13 mouse cellular contexts compared by ENCODE assay signal in genomic region chr2:32140498-32140934, GRCm38 (mm10). TPM values are rescaled to one million over a fixed set of nuclear protein-coding genes. Genes with fewer than 3 reads are reported as not detected.
DNase-seq lines count a peak whose midpoint lies in the region; TF ChIP-seq lines count a peak whose summit lies in the region.
"Had no signal": no experiment of that assay in that cellular context is flagged by ENCODE, and none has a peak within 500 bp of the region (broad histone marks: within the 10 kb centered on the region; RNA-seq: fewer than 3 reads in every experiment).

No protein-coding gene starts in this region.

- H3K27ac ChIP-seq in thymus, adult 2 months (ENCODE audit: control insufficient read depth, insufficient read depth, low read length), result no peak overlapping the region
- H3K27ac ChIP-seq: hindbrain, embryonic 15.5 days; layer of hippocampus, adult 2 months; macrophage; neural tube, embryonic 12.5 days had no signal

- no peaks in the 10 kb centered on the region for H3K27me3 ChIP-seq in thymus, adult 2 months (ENCODE audit: control insufficient read depth, insufficient read depth, low read length)
- H3K27me3 ChIP-seq: hindbrain, embryonic 15.5 days; neural tube, embryonic 12.5 days had no signal

- TF ChIP-seq CTCF in lung, adult 2 months (IDR thresholded peaks at IDR 0.05; ENCODE audit: insufficient read depth, low read length), result no peak
- TF ChIP-seq CTCF in thymus, adult 2 months (IDR thresholded peaks at IDR 0.05; ENCODE audit: borderline replicate concordance, control insufficient read depth, extremely low read depth, insufficient read depth, low read length, poor library complexity), result no peak

- TF ChIP-seq POLR2A in lung, adult 2 months (IDR thresholded peaks at IDR 0.05; ENCODE audit: borderline replicate concordance, extremely low read depth, low read depth, low read length), result no peak
- TF ChIP-seq POLR2A in thymus, adult 2 months (IDR thresholded peaks at IDR 0.05; ENCODE audit: control insufficient read depth, extremely low read depth, insufficient read depth, low read length, poor library complexity), result no peak

- peaks cover 3% of the 10 kb centered on the region for H3K4me1 ChIP-seq in lung, adult 2 months (ENCODE audit: control insufficient read depth, insufficient read depth, low read length)
- H3K4me1 ChIP-seq in thymus, adult 2 months (replicated peaks; ENCODE audit: control insufficient read depth, insufficient read depth, low read length), result peaks cover 2% of the 10 kb centered on the region; the same call in 1 of the 2 replicates

- no peaks in the 10 kb centered on the region for H3K36me3 ChIP-seq in thymus, adult 2 months (ENCODE audit: control insufficient read depth, insufficient read depth, low read length)
- H3K36me3 ChIP-seq: hindbrain, embryonic 15.5 days; neural tube, embryonic 12.5 days had no signal

- WGBS in lung, adult 2 months, result 22% methylated on average over 4 of the region's 4 CpGs
- 79% methylated on average over 4 of the region's 4 CpGs for WGBS in thymus, adult 2 months

- H3K4me3 ChIP-seq in lung, adult 2 months (replicated peaks; ENCODE audit: extremely low read depth, low read depth, low read length), result no peak overlapping the region
- H3K4me3 ChIP-seq in thymus, adult 2 months (ENCODE audit: control insufficient read depth, insufficient read depth, low read length), result no peak overlapping the region
- H3K4me3 ChIP-seq: hindbrain, embryonic 15.5 days; layer of hippocampus, adult 2 months; neural tube, embryonic 12.5 days had no signal

- peak; percentile 76 for DNase-seq in adrenal gland, adult 2 months
- DNase-seq in adrenal gland, adult 18-20 months (ENCODE audit: low spot score in 2 of 2), result no peak
- peak; percentile 19 for DNase-seq in lung, adult 2 months
- DNase-seq in lung, postnatal 4 days, result no peak
- DNase-seq in MN1 (ENCODE audit: low spot score), result peak; percentile 81
- peak; percentile 87 for DNase-seq in kidney, adult 9 months
- DNase-seq in thymus, adult 2 months, result no peak
- DNase-seq in right cerebral cortex, postnatal 14 days, result no peak
- DNase-seq: embryo, embryonic 11 days had no signal

RNA-seq across cellular contexts. Expression of gene Prrc2b, which starts 10.4 kb away (rescaled TPM):
- total RNA-seq in adrenal gland, adult 2 months (2021), result 100 to 1,000 TPM in 1 of 2 experiments, 10 to 100 TPM in 1; 93.5 to 104 TPM
- 70.0 and 82.7 TPM in 2 replicates for polyA plus RNA-seq in adrenal gland, adult 2 months (2012; rRNA removed)
- 100 to 1,000 TPM in 1 of 2 experiments, 10 to 100 TPM in 1; 94.4 to 102 TPM for total RNA-seq in adrenal gland, adult 18-20 months (2021)
- 67.9 and 68.5 TPM in 2 replicates for polyA plus RNA-seq in lung, adult 2 months (2012; rRNA removed)
- 104 and 134 TPM in 2 replicates for polyA plus RNA-seq in thymus, adult 2 months (2012; rRNA removed)

RNA-seq across cellular contexts. Expression of gene Plpp7, which starts 45.2 kb away (rescaled TPM):
- 1 to 10 TPM; 4.0 to 4.2 TPM for total RNA-seq in adrenal gland, adult 2 months (2021)
- 35.8 and 42.0 TPM in 2 replicates for polyA plus RNA-seq in adrenal gland, adult 2 months (2012; rRNA removed)
- 1 to 10 TPM; 5.4 to 6.6 TPM for total RNA-seq in adrenal gland, adult 18-20 months (2021)
- 8.0 and 9.5 TPM in 2 replicates for polyA plus RNA-seq in lung, adult 2 months (2012; rRNA removed)
- 2.9 and 7.7 TPM in 2 replicates for polyA plus RNA-seq in thymus, adult 2 months (2012; rRNA removed)

RNA-seq across cellular contexts. Expression of gene Fam78a, which starts 55.9 kb away (rescaled TPM):
- 1 to 10 TPM; 1.5 to 4.8 TPM for total RNA-seq in adrenal gland, adult 2 months (2021)
- 2.6 and 6.5 TPM in 2 replicates for polyA plus RNA-seq in adrenal gland, adult 2 months (2012; rRNA removed)
- total RNA-seq in adrenal gland, adult 18-20 months (2021), result 1 to 10 TPM in 1 of 2 experiments, under 1 TPM in 1; 0.99 to 2.1 TPM
- 6.0 and 7.5 TPM in 2 replicates for polyA plus RNA-seq in lung, adult 2 months (2012; rRNA removed)
- polyA plus RNA-seq in thymus, adult 2 months (2012; rRNA removed), result 189 and 210 TPM in 2 replicates

Comparison
In these comparisons a context has a peak if more than half of its experiments do, and no peak if none do; other contexts are left out.
1. DNase-seq: peak in adrenal gland, adult 2 months (single experiment), lung, adult 2 months (single experiment), MN1 (single experiment) and kidney, adult 9 months (single experiment); none in adrenal gland, adult 18-20 months (0 of 2), lung, postnatal 4 days (0 of 2), thymus, adult 2 months (single experiment) and right cerebral cortex, postnatal 14 days (single experiment).
2. RNA of gene Fam78a, which starts 55.9 kb away (polyA plus RNA-seq): 189 to 210 TPM in thymus, adult 2 months; 6.0 to 7.5 TPM in lung, adult 2 months and 2.6 to 6.5 TPM in adrenal gland, adult 2 months; every median in the first group is over 10 times any median in the second.